Mouse (Mus musculus) midbrain, embryonic 16.5 days (tissue): ENCODE results near the gene Map3k7cl. TPM values are rescaled to one million over a fixed set of nuclear protein-coding genes. Genes with fewer than 3 reads are reported as not detected.

Experiments used
- ATAC-seq: fragments of 200-750 bp; cut with Nextera tagmentation; 2 replicates; pipeline ENCODE4 v1.8.0; 2017; ENCODE audit warnings: moderate TSS enrichment
- H3K27ac ChIP-seq: fragments of 300-500 bp; sonication (generic); 2 replicates; pipeline ENCODE4 v1.5.1; 2014; ENCODE audit warnings: mild to moderate bottlenecking, low read length, mixed read lengths
- H3K27me3 ChIP-seq: fragments of 300-500 bp; sonication (generic); 2 replicates; pipeline ENCODE4 v1.6.1; 2014; ENCODE audit warnings: low read depth, low read length, mixed read lengths; ENCODE audit not compliant: control insufficient read depth, insufficient read depth
- H3K36me3 ChIP-seq: fragments of 300-500 bp; sonication (generic); 2 replicates; pipeline ENCODE4 v1.6.1; 2014; ENCODE audit warnings: mild to moderate bottlenecking, low read length, moderate library complexity, mixed read lengths; ENCODE audit not compliant: control insufficient read depth, insufficient read depth
- H3K4me1 ChIP-seq: fragments of 300-500 bp; sonication (generic); 2 replicates; pipeline ENCODE4 v1.6.1; 2014; ENCODE audit warnings: mild to moderate bottlenecking, low read length, mixed read lengths; ENCODE audit not compliant: control insufficient read depth, insufficient read depth
- H3K4me2 ChIP-seq: fragments of 300-500 bp; sonication (generic); 2 replicates; pipeline ENCODE4 v1.6.1; 2014; ENCODE audit warnings: mild to moderate bottlenecking, low read length, mixed read lengths
- H3K4me3 ChIP-seq: fragments of 300-500 bp; sonication (generic); 2 replicates; pipeline ENCODE4 v1.5.1; 2014; ENCODE audit warnings: low read depth, mild to moderate bottlenecking, low read length, moderate library complexity, mixed read lengths
- H3K9ac ChIP-seq: fragments of 300-500 bp; sonication (generic); 2 replicates; pipeline ENCODE4 v1.6.1; 2014; ENCODE audit warnings: low read depth, low read length, mixed read lengths
- H3K9me3 ChIP-seq: fragments of 300-500 bp; sonication (generic); replicated peaks from 2 replicates; pipeline ENCODE4 v1.6.1; 2014; ENCODE audit warnings: mild to moderate bottlenecking, low read length, mixed read lengths; ENCODE audit not compliant: control insufficient read depth, poor library complexity, severe bottlenecking
- WGBS: fragments of 180-500 bp; shearing (Covaris S2); extraction: QIAGEN DNeasy Blood & Tissue Kit; methylation state at CpG from one replicate; pipeline ENCODE4 v1.1.7; 2014; 5-methylcytosine and 5-hydroxymethylcytosine counted together
- polyA plus RNA-seq: library from polyadenylated mRNA; unstranded; fragments of >200 nt; fragmentation: Nextera tagmentation; extraction: Ambion mirVana; gene quantifications from 2 replicates; pipeline ENCODE4 v1.2.1, GENCODE M21; 2015

Map3k7cl gene
- polyA plus RNA-seq, 1 experiment from 2014 or later, result not detected

DNA sequence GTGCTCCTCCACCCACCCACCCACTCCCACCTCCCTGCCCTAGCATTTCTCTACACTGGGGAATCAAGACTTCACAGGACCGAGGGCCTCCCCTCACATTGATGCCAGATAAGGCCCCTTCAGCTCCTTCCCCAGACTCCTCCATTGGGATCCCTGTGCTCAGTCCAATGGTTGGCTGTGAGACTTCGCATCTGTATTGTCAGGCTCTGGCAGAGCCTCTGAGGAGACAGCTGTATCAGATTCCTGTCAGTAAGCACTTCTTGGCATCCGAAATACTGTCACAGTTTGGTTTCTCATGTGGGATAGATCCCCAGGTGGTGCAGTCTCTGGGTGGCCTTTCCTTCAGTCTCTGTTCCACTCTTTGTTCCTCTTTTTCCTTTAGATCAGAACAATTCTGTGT, 68.1 kb downstream of the Map3k7cl start:
- WGBS, result 91% methylated on average over 3 of the region's 3 CpGs
- H3K9ac ChIP-seq, result no peak overlapping the region
- ATAC-seq, result no peak

DNA sequence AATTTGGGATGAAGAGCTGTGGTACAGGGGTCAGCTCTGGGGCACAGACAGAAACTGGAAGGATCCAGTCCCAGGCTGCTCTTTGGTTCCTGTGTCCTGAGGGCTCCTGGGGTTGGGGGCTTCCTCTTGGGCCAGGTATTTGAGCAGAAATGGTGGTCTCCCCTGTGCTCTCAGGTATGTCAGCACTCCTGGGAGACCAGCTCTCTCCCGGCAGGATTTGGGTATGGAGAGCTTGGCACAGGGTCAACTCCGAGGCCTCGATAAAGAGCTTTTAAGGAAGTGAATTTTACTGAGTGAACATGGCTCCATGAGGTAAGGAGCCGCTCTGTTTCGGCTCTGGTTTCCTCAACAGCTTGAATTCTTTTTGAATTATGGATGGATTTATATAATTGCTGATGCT, 70.8 kb downstream of the Map3k7cl start:
- Histone ChIP-seq H3K9me3 (peaks cover 5% of the 10 kb centered on the region; the same call in 1 of the 2 replicates), H3K27me3 (no peaks in the 10 kb centered on the region), H3K4me2 (no peak overlapping the region), H3K36me3 (no peaks in the 10 kb centered on the region), H3K27ac (no peak overlapping the region), H3K4me1 (no peaks in the 10 kb centered on the region), H3K4me3 (no peak overlapping the region), H3K9ac (no peak overlapping the region)
- WGBS, result 88% methylated on average over 5 of the region's 5 CpGs
- no peak for ATAC-seq

More for the DNA sequence above, 68.1 kb downstream of the Map3k7cl start:
- 0 out of 2 replicates have a peak, but pooled peaks cover 2% of the 10 kb centered on the region for H3K9me3 ChIP-seq
- H3K4me3 ChIP-seq, result no peak overlapping the region
- H3K36me3 ChIP-seq, result no peaks in the 10 kb centered on the region
- no peaks in the 10 kb centered on the region for H3K27me3 ChIP-seq
- no peaks in the 10 kb centered on the region for H3K4me1 ChIP-seq
- H3K27ac ChIP-seq, result no peak overlapping the region
- no peak overlapping the region for H3K4me2 ChIP-seq

DNA sequence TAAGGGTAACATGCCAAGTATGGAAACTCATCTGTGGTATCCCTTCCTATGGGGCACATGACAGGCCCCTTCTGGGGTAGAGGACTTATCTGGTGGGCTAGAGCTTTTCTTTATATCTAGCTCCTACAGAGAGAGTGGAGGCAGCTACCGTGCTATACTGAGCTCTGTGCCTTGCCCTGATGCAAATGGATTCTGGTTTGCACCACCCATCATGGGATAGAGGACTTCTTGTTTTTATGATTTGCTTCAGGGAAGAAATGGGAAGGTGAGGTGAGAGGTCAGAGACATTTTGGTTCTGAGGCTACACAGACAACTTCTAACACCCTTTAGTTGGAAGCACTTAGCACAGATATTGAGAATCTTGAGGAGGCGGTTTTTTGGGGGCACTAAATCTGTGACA, 71.8 kb downstream of the Map3k7cl start:
- H3K4me3 ChIP-seq, result no peak overlapping the region
- no peaks in the 10 kb centered on the region for H3K36me3 ChIP-seq
- WGBS, result 94% methylated on average over 2 of the region's 2 CpGs
- H3K9me3 ChIP-seq, result peaks cover 5% of the 10 kb centered on the region; the same call in 1 of the 2 replicates
- H3K9ac ChIP-seq, result no peak overlapping the region
- no peak for ATAC-seq
- H3K27ac ChIP-seq, result no peak overlapping the region
- H3K4me1 ChIP-seq, result no peaks in the 10 kb centered on the region
- H3K27me3 ChIP-seq, result no peaks in the 10 kb centered on the region
- no peak overlapping the region for H3K4me2 ChIP-seq

DNA sequence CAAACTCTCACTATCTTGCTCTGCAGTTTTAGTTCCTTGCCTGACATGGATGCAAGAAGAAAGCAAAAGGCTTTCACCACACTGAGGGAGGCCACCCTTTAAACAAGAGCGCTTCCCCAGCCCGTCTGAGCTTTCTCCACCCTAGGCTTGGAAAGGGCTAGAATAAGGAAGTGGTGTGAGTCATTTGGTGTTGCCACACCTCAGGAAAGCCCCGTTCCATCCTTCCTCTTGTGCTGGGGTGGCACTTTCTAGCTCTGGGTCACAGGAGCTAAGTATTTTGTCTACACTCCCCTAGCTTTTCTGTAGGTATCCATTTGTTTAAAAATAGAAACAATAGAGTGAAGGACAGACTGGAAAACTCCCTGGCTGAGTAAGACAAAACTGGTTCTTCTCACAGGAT, 72.2 kb downstream of the Map3k7cl start:
- Histone ChIP-seq H3K4me3 (no peak overlapping the region), H3K36me3 (no peaks in the 10 kb centered on the region), H3K27ac (no peak overlapping the region), H3K27me3 (no peaks in the 10 kb centered on the region), H3K4me1 (no peaks in the 10 kb centered on the region), H3K9ac (no peak overlapping the region), H3K4me2 (no peak overlapping the region), H3K9me3 (peaks cover 5% of the 10 kb centered on the region; the same call in 1 of the 2 replicates)
- ATAC-seq, result no peak
- WGBS, result 93% methylated on average over 3 of the region's 3 CpGs

DNA sequence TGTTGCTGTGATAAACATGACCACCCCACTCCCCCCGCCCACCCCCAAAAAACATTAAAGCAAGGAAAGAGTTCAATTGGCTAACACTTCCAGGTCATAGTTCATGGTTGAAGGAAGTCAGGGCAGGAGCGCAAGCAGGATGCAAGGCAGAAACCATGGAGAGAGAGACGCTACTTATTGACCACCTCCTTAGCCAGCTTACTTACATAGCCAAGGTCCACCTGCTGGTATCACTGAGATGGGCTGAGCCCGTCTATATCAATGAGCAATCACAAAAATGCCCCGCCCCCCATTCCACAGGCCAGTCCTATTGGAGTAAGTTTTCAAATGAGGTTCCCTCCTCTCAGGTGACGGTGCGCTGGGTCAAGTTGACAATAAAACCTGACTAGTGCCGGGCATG, 72.7 kb downstream of the Map3k7cl start:
- Histone ChIP-seq H3K9ac (no peak overlapping the region), H3K4me3 (no peak overlapping the region), H3K4me1 (no peaks in the 10 kb centered on the region), H3K27ac (no peak overlapping the region), H3K9me3 (peaks cover 5% of the 10 kb centered on the region; the same call in 1 of the 2 replicates), H3K4me2 (no peak overlapping the region), H3K36me3 (no peaks in the 10 kb centered on the region), H3K27me3 (no peaks in the 10 kb centered on the region)
- no peak for ATAC-seq
- 97% methylated on average over 8 of the region's 8 CpGs for WGBS

DNA sequence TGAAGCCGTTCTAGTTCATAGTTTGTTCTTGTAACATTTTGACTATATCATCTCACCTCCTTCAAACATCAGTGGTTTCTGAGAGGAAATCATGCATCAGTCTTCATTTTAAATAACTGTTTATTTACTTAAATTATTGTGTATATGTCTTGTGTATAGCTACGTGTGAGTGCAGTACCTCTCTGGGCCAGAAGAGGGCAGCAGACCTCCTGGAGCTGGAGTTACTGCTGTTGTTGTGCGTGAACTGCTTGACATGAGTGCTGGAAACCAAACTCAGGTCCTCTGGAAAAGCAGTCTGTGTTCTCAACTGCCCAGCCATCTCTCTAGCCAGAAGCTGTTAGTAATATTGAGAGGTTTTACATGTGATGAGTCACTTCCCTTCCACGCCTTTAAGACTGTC, 73.6 kb downstream of the Map3k7cl start:
- no peaks in the 10 kb centered on the region for H3K4me1 ChIP-seq
- no peaks in the 10 kb centered on the region for H3K36me3 ChIP-seq
- H3K9me3 ChIP-seq, result peaks cover 5% of the 10 kb centered on the region; the same call in 1 of the 2 replicates
- WGBS, result 91% methylated on average over 4 of the region's 4 CpGs
- ATAC-seq, result no peak
- H3K9ac ChIP-seq, result no peak overlapping the region
- no peak overlapping the region for H3K4me3 ChIP-seq
- H3K27me3 ChIP-seq, result no peaks in the 10 kb centered on the region
- H3K4me2 ChIP-seq, result no peak overlapping the region
- no peak overlapping the region for H3K27ac ChIP-seq

DNA sequence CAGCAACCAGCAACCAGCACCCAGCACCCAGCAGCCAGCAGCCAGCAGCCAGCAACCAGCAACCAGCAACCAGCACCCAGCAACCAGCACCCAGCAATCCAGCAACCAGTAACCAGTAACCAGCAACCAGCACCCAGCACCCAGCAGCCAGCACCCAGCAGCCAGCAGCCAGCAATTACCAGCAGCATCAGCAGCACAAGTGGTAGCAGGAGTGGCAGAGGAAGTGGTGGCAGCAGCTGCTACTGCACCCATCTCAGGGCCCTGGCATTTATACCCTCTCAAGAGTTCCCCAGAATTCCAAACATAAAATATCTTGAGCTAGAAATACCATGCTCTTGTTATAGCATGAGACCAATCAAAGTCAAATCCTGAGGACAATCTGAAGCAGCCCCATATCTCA, 81.6 kb downstream of the Map3k7cl start:
- H3K27me3 ChIP-seq, result no peaks in the 10 kb centered on the region
- no peak overlapping the region for H3K4me3 ChIP-seq
- H3K9ac ChIP-seq, result no peak overlapping the region
- H3K9me3 ChIP-seq, result no peaks in the 10 kb centered on the region
- H3K4me2 ChIP-seq, result no peak overlapping the region
- H3K4me1 ChIP-seq, result no peaks in the 10 kb centered on the region
- no peaks in the 10 kb centered on the region for H3K36me3 ChIP-seq
- no peak for ATAC-seq
- H3K27ac ChIP-seq, result no peak overlapping the region

DNA sequence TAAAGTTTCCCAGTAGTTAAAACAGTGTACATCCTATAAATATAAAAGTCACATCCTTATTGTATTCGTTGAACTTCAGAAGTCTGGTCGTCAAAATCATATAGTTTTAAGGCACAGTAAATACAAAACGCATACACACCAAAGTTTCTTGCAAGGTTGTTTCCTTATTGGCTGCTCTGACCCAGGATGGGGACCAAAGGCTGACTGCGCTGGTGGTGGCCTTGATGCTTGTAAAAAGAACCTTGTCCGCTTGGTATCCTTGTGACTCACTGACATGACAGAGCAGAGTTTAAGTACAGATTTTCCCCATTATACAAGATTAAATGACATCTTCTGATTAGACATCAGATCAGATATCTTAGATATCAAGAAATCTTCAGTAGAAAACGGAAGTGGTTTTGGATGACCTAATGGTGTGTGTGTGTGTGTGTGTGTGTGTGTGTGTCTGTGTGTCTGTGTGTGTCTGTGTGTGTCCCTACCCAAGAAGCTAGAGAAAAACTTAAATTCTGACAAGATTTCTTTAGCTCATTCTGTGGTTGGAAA, 82.2 kb downstream of the Map3k7cl start:
- 93% methylated on average over 6 of the region's 6 CpGs for WGBS
- Histone ChIP-seq H3K27me3 (no peaks in the 10 kb centered on the region), H3K9ac (no peak overlapping the region), H3K27ac (no peak overlapping the region), H3K9me3 (no peaks in the 10 kb centered on the region), H3K4me2 (no peak overlapping the region), H3K36me3 (no peaks in the 10 kb centered on the region), H3K4me1 (no peaks in the 10 kb centered on the region), H3K4me3 (no peak overlapping the region)
- no peak for ATAC-seq

DNA sequence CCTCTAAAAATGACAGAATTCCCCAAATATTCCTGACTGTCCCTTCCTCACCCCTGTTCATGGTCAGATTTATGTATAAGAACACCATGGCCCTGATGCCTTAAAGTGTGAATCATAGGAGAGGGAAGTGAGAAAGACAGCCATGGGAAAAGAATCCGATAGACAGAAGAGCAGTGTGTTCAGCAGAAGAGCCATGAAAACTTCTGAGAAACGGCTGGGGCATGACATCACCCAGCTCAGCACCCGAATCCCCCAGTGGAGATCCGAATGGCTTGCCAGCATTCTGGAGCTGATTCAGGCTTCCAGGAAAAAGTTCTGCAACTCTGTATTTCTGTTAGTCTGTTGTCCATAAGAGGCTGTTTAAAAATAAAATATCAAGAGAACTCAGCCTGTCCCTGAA, 82.7 kb downstream of the Map3k7cl start:
- H3K4me2 ChIP-seq, result no peak overlapping the region
- H3K4me1 ChIP-seq, result no peaks in the 10 kb centered on the region
- no peaks in the 10 kb centered on the region for H3K27me3 ChIP-seq
- H3K27ac ChIP-seq, result no peak overlapping the region
- no peak overlapping the region for H3K9ac ChIP-seq
- H3K4me3 ChIP-seq, result no peak overlapping the region
- WGBS, result 78% methylated on average over 4 of the region's 4 CpGs
- no peaks in the 10 kb centered on the region for H3K9me3 ChIP-seq
- H3K36me3 ChIP-seq, result no peaks in the 10 kb centered on the region
- no peak for ATAC-seq
